Mouse (Mus musculus) ovary, postnatal 10 days (tissue): ENCODE measurements at regions not wholly inside any gene's neighbourhood (a gene's known extent, or its start where the extent isn't known, plus 50 kb on each side); places are given as distances from the start of the nearest gene placed in this dataset.
A peak's percentile ranks its signal among the peaks of the same experiment; 100 is the strongest.

Source experiments
- DNase-seq: peaks from one replicate; pipeline ENCODE4 v3.0.0; 2022; ENCODE audit warnings: low spot score

- DNase-seq = no peak
Measured at GRCm38 (mm10) chr1:76660146-76660545, 854.7 kb downstream of the Epha4 start.

GRCm38 (mm10) chr1:76664381-76664780 is 850.5 kb downstream of the Epha4 start:
- no peak for DNase-seq

- no peak for DNase-seq
Measured at GRCm38 (mm10) chr1:76676836-76677235, 838.1 kb downstream of the Epha4 start.

GRCm38 (mm10) chr1:76705556-76705955 is 809.3 kb downstream of the Epha4 start:
- DNase-seq = no peak

GRCm38 (mm10) chr1:76717639-76718292 is 797.1 kb downstream of the Epha4 start:
- DNase-seq = no peak

GRCm38 (mm10) chr1:76724453-76724852 is 790.4 kb downstream of the Epha4 start:
- DNase-seq = no peak

- DNase-seq = no peak
Measured at GRCm38 (mm10) chr1:76737003-76737402, 777.9 kb downstream of the Epha4 start.

- DNase-seq = no peak
Measured at GRCm38 (mm10) chr1:76737663-76738062, 777.2 kb downstream of the Epha4 start.

- no peak for DNase-seq
Measured at GRCm38 (mm10) chr1:76772694-76773093, 742.2 kb downstream of the Epha4 start.

- DNase-seq = no peak
Measured at GRCm38 (mm10) chr1:76786871-76787270, 728.0 kb downstream of the Epha4 start.

GRCm38 (mm10) chr1:76793438-76793837 is 721.5 kb downstream of the Epha4 start:
- DNase-seq = no peak

GRCm38 (mm10) chr1:76819906-76820305 is 695.0 kb downstream of the Epha4 start:
- DNase-seq = no peak

- no peak for DNase-seq
Measured at GRCm38 (mm10) chr1:76821610-76822009, 693.3 kb downstream of the Epha4 start.

- DNase-seq = no peak
Measured at GRCm38 (mm10) chr1:76829690-76830089, 685.2 kb downstream of the Epha4 start.

GRCm38 (mm10) chr1:76832311-76832710 is 682.6 kb downstream of the Epha4 start:
- no peak for DNase-seq

- DNase-seq = no peak
Measured at GRCm38 (mm10) chr1:76835028-76835683, 679.7 kb downstream of the Epha4 start.

- no peak for DNase-seq
Measured at GRCm38 (mm10) chr1:76849346-76849745, 665.5 kb downstream of the Epha4 start.

- DNase-seq = peak; percentile 0
Measured at GRCm38 (mm10) chr1:76866304-76866968, 648.5 kb downstream of the Epha4 start.

- no peak for DNase-seq
Measured at GRCm38 (mm10) chr1:76873207-76873606, 641.7 kb downstream of the Epha4 start.

- no peak for DNase-seq
Measured at GRCm38 (mm10) chr1:76880111-76880782, 634.6 kb downstream of the Epha4 start.

- no peak for DNase-seq
Measured at GRCm38 (mm10) chr1:76880783-76881145, 634.1 kb downstream of the Epha4 start.

- DNase-seq = no peak
Measured at GRCm38 (mm10) chr1:76896152-76896864, 618.6 kb downstream of the Epha4 start.
